Mouse (Mus musculus): ENCODE measurements at regions not wholly inside any gene's neighbourhood (a gene's known extent, or its start where the extent isn't known, plus 50 kb on each side); places are given as distances from the start of the nearest gene placed in this dataset.

GRCm38 (mm10) chr8:7240321-7240720, 1420.7 kb downstream of the Efnb2 start:
- no peaks in the 10 kb centered on the region for H3K4me1 ChIP-seq (ENCODE audit: control insufficient read depth, insufficient read depth, low read length)
- TF ChIP-seq CTCF (IDR thresholded peaks at IDR 0.05; ENCODE audit: borderline replicate concordance, insufficient read depth, low read depth, low read length) (no peak), POLR2A (IDR thresholded peaks at IDR 0.05; ENCODE audit: borderline replicate concordance, insufficient read depth, low read length) (no peak)
- H3K27me3 ChIP-seq (ENCODE audit: control insufficient read depth, insufficient read depth, low read length), result no peaks in the 10 kb centered on the region
- no peak overlapping the region for H3K27ac ChIP-seq (ENCODE audit: insufficient read depth, low read length)
- no peak overlapping the region for H3K4me3 ChIP-seq (replicated peaks; ENCODE audit: insufficient read depth, low read depth, low read length)
- DNase-seq, result no peak
- WGBS, result 88% methylated on average over 1 of the region's 1 CpGs

GRCm38 (mm10) chr8:7234006-7234405, 1427.0 kb downstream of the Efnb2 start:
- DNase-seq, result no peak
- no peak overlapping the region for H3K27ac ChIP-seq (ENCODE audit: insufficient read depth, low read length)
- H3K4me3 ChIP-seq (replicated peaks; ENCODE audit: insufficient read depth, low read depth, low read length), result no peak overlapping the region
- 82% methylated on average over 3 of the region's 3 CpGs for WGBS
- TF ChIP-seq POLR2A (IDR thresholded peaks at IDR 0.05; ENCODE audit: borderline replicate concordance, insufficient read depth, low read length) (no peak), CTCF (IDR thresholded peaks at IDR 0.05; ENCODE audit: borderline replicate concordance, insufficient read depth, low read depth, low read length) (no peak)
- no peaks in the 10 kb centered on the region for H3K4me1 ChIP-seq (ENCODE audit: control insufficient read depth, insufficient read depth, low read length)
- no peaks in the 10 kb centered on the region for H3K27me3 ChIP-seq (ENCODE audit: control insufficient read depth, insufficient read depth, low read length)

GRCm38 (mm10) chr8:7219300-7219699, 1441.7 kb downstream of the Efnb2 start:
- WGBS, result 69% methylated on average over 3 of the region's 3 CpGs
- H3K27ac ChIP-seq (ENCODE audit: insufficient read depth, low read length), result no peak overlapping the region
- no peak for DNase-seq
- TF ChIP-seq CTCF (IDR thresholded peaks at IDR 0.05; ENCODE audit: borderline replicate concordance, insufficient read depth, low read depth, low read length) (no peak), POLR2A (IDR thresholded peaks at IDR 0.05; ENCODE audit: borderline replicate concordance, insufficient read depth, low read length) (no peak)
- H3K27me3 ChIP-seq (ENCODE audit: control insufficient read depth, insufficient read depth, low read length), result no peaks in the 10 kb centered on the region
- no peak overlapping the region for H3K4me3 ChIP-seq (replicated peaks; ENCODE audit: insufficient read depth, low read depth, low read length)
- H3K4me1 ChIP-seq (ENCODE audit: control insufficient read depth, insufficient read depth, low read length), result no peaks in the 10 kb centered on the region

GRCm38 (mm10) chr8:7207178-7207577, 1453.9 kb downstream of the Efnb2 start:
- H3K27ac ChIP-seq (ENCODE audit: insufficient read depth, low read length), result no peak overlapping the region
- WGBS, result 31% methylated on average over 3 of the region's 3 CpGs
- TF ChIP-seq CTCF (IDR thresholded peaks at IDR 0.05; ENCODE audit: borderline replicate concordance, insufficient read depth, low read depth, low read length) (no peak), POLR2A (IDR thresholded peaks at IDR 0.05; ENCODE audit: borderline replicate concordance, insufficient read depth, low read length) (no peak)
- no peaks in the 10 kb centered on the region for H3K27me3 ChIP-seq (ENCODE audit: control insufficient read depth, insufficient read depth, low read length)
- H3K4me3 ChIP-seq (replicated peaks; ENCODE audit: insufficient read depth, low read depth, low read length), result no peak overlapping the region
- H3K4me1 ChIP-seq (ENCODE audit: control insufficient read depth, insufficient read depth, low read length), result no peaks in the 10 kb centered on the region
- DNase-seq, result no peak

- no peak for TF ChIP-seq CTCF (IDR thresholded peaks at IDR 0.05; ENCODE audit: borderline replicate concordance, insufficient read depth, low read depth, low read length)
- no peak for TF ChIP-seq POLR2A (IDR thresholded peaks at IDR 0.05; ENCODE audit: borderline replicate concordance, insufficient read depth, low read length)
- no peak overlapping the region for H3K4me3 ChIP-seq (replicated peaks; ENCODE audit: insufficient read depth, low read depth, low read length)
- DNase-seq, result no peak
Observed at GRCm38 (mm10) chr8:7206596-7206995, 1454.4 kb downstream of the Efnb2 start.

GRCm38 (mm10) chr8:7205086-7205485, 1456.0 kb downstream of the Efnb2 start:
- DNase-seq, result no peak
- WGBS, result 84% methylated on average over 4 of the region's 4 CpGs
- no peak overlapping the region for H3K4me3 ChIP-seq (replicated peaks; ENCODE audit: insufficient read depth, low read depth, low read length)
- TF ChIP-seq CTCF (IDR thresholded peaks at IDR 0.05; ENCODE audit: borderline replicate concordance, insufficient read depth, low read depth, low read length), result no peak
- no peak for TF ChIP-seq POLR2A (IDR thresholded peaks at IDR 0.05; ENCODE audit: borderline replicate concordance, insufficient read depth, low read length)
- no peak overlapping the region for H3K27ac ChIP-seq (ENCODE audit: insufficient read depth, low read length)
- no peaks in the 10 kb centered on the region for H3K4me1 ChIP-seq (ENCODE audit: control insufficient read depth, insufficient read depth, low read length)
- H3K27me3 ChIP-seq (ENCODE audit: control insufficient read depth, insufficient read depth, low read length), result no peaks in the 10 kb centered on the region

More at GRCm38 (mm10) chr8:7206596-7206995, 1454.4 kb downstream of the Efnb2 start:
- H3K27ac ChIP-seq (ENCODE audit: insufficient read depth, low read length), result no peak overlapping the region
- no peaks in the 10 kb centered on the region for H3K4me1 ChIP-seq (ENCODE audit: control insufficient read depth, insufficient read depth, low read length)
- no peaks in the 10 kb centered on the region for H3K27me3 ChIP-seq (ENCODE audit: control insufficient read depth, insufficient read depth, low read length)

- Histone ChIP-seq H3K27ac (ENCODE audit: insufficient read depth, low read length) (no peak overlapping the region), H3K4me1 (ENCODE audit: control insufficient read depth, insufficient read depth, low read length) (no peaks in the 10 kb centered on the region), H3K27me3 (ENCODE audit: control insufficient read depth, insufficient read depth, low read length) (no peaks in the 10 kb centered on the region), H3K4me3 (replicated peaks; ENCODE audit: insufficient read depth, low read depth, low read length) (no peak overlapping the region)
- TF ChIP-seq CTCF (IDR thresholded peaks at IDR 0.05; ENCODE audit: borderline replicate concordance, insufficient read depth, low read depth, low read length), result no peak
- TF ChIP-seq POLR2A (IDR thresholded peaks at IDR 0.05; ENCODE audit: borderline replicate concordance, insufficient read depth, low read length), result no peak
- no peak for DNase-seq
Observed at GRCm38 (mm10) chr8:7190726-7191125, 1470.3 kb downstream of the Efnb2 start.

GRCm38 (mm10) chr8:7163361-7163760, 1497.7 kb downstream of the Efnb2 start:
- DNase-seq, result no peak
- 87% methylated on average over 5 of the region's 5 CpGs for WGBS
- Histone ChIP-seq H3K4me3 (replicated peaks; ENCODE audit: insufficient read depth, low read depth, low read length) (no peak overlapping the region), H3K27ac (ENCODE audit: insufficient read depth, low read length) (no peak overlapping the region), H3K27me3 (ENCODE audit: control insufficient read depth, insufficient read depth, low read length) (no peaks in the 10 kb centered on the region), H3K4me1 (ENCODE audit: control insufficient read depth, insufficient read depth, low read length) (no peaks in the 10 kb centered on the region)
- TF ChIP-seq CTCF (IDR thresholded peaks at IDR 0.05; ENCODE audit: borderline replicate concordance, insufficient read depth, low read depth, low read length) (no peak), POLR2A (IDR thresholded peaks at IDR 0.05; ENCODE audit: borderline replicate concordance, insufficient read depth, low read length) (no peak)

All from cerebellum, adult 2 months (tissue).